Mouse (Mus musculus) embryonic facial prominence, embryonic 12.5 days (tissue): ENCODE measurements around the gene Nrsn2. TPM values are rescaled to one million over a fixed set of nuclear protein-coding genes. Genes with fewer than 3 reads are reported as not detected.

Source experiments
- ATAC-seq: fragments of 200-750 bp; cut with Nextera tagmentation; 2 replicates; pipeline ENCODE4 v1.8.0; 2017; ENCODE audit not compliant: insufficient number of reproducible peaks, insufficient read depth, low FRiP score, low TSS enrichment
- H3K27ac ChIP-seq: fragments of 300-500 bp; sonication (generic); 2 replicates; pipeline ENCODE4 v1.5.1; 2016; ENCODE audit warnings: mild to moderate bottlenecking
- H3K27me3 ChIP-seq: fragments of 300-500 bp; sonication (generic); 2 replicates; pipeline ENCODE4 v1.6.1; 2016; ENCODE audit warnings: mild to moderate bottlenecking, moderate library complexity
- H3K36me3 ChIP-seq: fragments of 300-500 bp; sonication (generic); 2 replicates; pipeline ENCODE4 v1.6.1; 2016; ENCODE audit warnings: mild to moderate bottlenecking
- H3K4me1 ChIP-seq: fragments of 300-500 bp; sonication (generic); 2 replicates; pipeline ENCODE4 v1.6.1; 2016
- H3K4me2 ChIP-seq: fragments of 300-500 bp; sonication (generic); replicated peaks from 2 replicates; pipeline ENCODE4 v1.6.1; 2016; ENCODE audit warnings: mild to moderate bottlenecking, moderate library complexity
- H3K4me3 ChIP-seq: fragments of 300-500 bp; sonication (generic); 2 replicates; pipeline ENCODE4 v1.5.1; 2016; ENCODE audit warnings: mild to moderate bottlenecking
- H3K9ac ChIP-seq: fragments of 300-500 bp; sonication (generic); 2 replicates; pipeline ENCODE4 v1.6.1; 2016; ENCODE audit warnings: mild to moderate bottlenecking, moderate library complexity
- H3K9me3 ChIP-seq: fragments of 300-500 bp; sonication (generic); 2 replicates; pipeline ENCODE4 v1.6.1; 2016; ENCODE audit warnings: mild to moderate bottlenecking, moderate library complexity
- WGBS: fragments of 180-500 bp; shearing (Covaris S2); methylation state at CpG from one replicate; pipeline ENCODE4 v1.1.7; 2016; 5-methylcytosine and 5-hydroxymethylcytosine counted together
- polyA plus RNA-seq: library from polyadenylated mRNA; unstranded; fragments of >200 nt; fragmentation: Nextera tagmentation; extraction: Ambion mirVana; gene quantifications from 2 replicates; pipeline ENCODE4 v1.2.1, GENCODE M21; 2016

The Nrsn2 gene
- polyA plus RNA-seq, 1 experiment from 2014 or later: 4.3 TPM

DNA sequence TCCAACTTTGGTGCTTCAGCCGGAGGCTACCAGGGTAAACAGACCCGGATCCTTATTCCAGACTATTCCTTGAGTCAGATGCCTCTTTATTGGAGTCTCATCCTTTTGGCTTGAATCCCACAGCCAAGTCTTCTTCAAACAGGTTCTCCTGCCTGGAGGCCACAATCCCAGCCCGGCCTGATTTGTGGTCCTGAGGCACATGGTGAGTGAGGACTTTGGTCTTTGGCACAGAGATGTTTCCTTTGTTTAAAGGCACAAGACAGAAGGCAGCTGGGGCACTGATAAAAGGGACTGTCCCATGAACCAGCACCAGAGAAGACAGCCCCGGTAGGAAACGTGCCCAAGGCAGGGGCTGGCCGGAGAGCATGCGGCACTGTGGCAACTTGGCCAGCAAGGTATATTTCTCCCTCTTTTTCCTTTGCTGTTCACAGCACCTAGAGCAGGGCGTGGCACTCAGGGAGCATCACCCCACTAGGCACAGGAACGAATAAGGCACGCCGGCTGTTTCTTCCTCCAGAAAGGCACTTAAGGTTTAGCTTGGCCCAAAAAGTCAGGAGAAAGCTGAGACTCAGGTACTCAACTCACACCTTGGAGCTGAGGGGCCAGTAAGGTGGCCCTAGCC, 38.7 kb downstream of the Nrsn2 start:
- Histone ChIP-seq H3K4me1 (no peaks in the 10 kb centered on the region; the same call in 1 of the 2 replicates), H3K9me3 (no peaks in the 10 kb centered on the region), H3K27me3 (peaks cover 5% of the 10 kb centered on the region; the same call in 1 of the 2 replicates), H3K4me3 (no peak overlapping the region), H3K36me3 (no peaks in the 10 kb centered on the region), H3K27ac (no peak overlapping the region), H3K4me2 (no peak overlapping the region), H3K9ac (no peak overlapping the region)
- ATAC-seq: no peak
- WGBS: 83% methylated on average over 11 of the region's 11 CpGs

GRCm38 (mm10) chr2:152336856-152337255, 39.6 kb downstream of the Nrsn2 start:
- Histone ChIP-seq H3K4me1 (no peaks in the 10 kb centered on the region; the same call in 1 of the 2 replicates), H3K9me3 (no peaks in the 10 kb centered on the region), H3K4me3 (no peak overlapping the region), H3K27me3 (no peaks in the 10 kb centered on the region; the same call in 1 of the 2 replicates), H3K9ac (no peak overlapping the region), H3K36me3 (no peaks in the 10 kb centered on the region), H3K4me2 (no peak overlapping the region), H3K27ac (no peak overlapping the region)
- ATAC-seq: no peak
- 89% methylated on average over 1 of the region's 1 CpGs for WGBS

DNA sequence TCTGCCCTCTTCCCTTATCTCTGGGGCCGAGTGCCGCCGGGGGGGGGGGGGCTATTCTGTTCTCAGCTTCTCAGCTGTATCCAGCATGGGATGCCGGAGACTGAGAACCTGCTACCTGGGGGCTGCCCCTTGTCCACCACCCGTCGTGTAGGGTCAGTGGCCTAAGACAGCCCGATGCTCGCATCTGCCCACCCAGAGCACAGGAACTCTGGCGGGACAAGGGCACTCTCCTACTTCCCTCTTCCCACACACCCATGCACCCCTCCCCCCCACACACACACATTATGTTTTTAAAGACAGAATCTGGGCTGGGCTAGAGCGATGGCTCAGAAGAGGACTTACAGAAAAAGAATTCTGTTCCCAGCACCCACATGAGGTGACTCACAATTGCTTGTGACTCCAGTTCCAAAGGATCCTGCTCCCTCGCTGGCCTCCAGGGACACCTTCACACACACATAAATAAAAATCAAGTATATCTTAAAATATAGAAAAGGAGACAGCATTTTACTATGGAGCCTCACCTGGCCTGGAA, 41.1 kb downstream of the Nrsn2 start:
- peaks cover 12% of the 10 kb centered on the region for H3K4me1 ChIP-seq
- WGBS: 51% methylated on average over 11 of the region's 11 CpGs
- H3K36me3 ChIP-seq: 0 out of 2 replicates have a peak, but pooled peaks cover under 1% of the 10 kb centered on the region
- no peak overlapping the region for H3K9ac ChIP-seq
- no peak for ATAC-seq
- H3K27me3 ChIP-seq: no peaks in the 10 kb centered on the region; the same call in 1 of the 2 replicates
- H3K4me3 ChIP-seq: no peak overlapping the region
- no peak overlapping the region for H3K27ac ChIP-seq
- H3K9me3 ChIP-seq: no peaks in the 10 kb centered on the region
- H3K4me2 ChIP-seq: no peak overlapping the region

- no peak overlapping the region for H3K4me3 ChIP-seq
- peaks cover 18% of the 10 kb centered on the region for H3K36me3 ChIP-seq
- no peak overlapping the region for H3K27ac ChIP-seq
- H3K9ac ChIP-seq: no peak overlapping the region
- H3K9me3 ChIP-seq: no peaks in the 10 kb centered on the region
- H3K4me2 ChIP-seq: no peak overlapping the region
- no peaks in the 10 kb centered on the region; the same call in 1 of the 2 replicates for H3K27me3 ChIP-seq
- 78% methylated on average over 4 of the region's 4 CpGs for WGBS
- peaks cover 18% of the 10 kb centered on the region for H3K4me1 ChIP-seq
- no peak for ATAC-seq
Measured at GRCm38 (mm10) chr2:152333345-152334006, 43.0 kb downstream of the Nrsn2 start.

DNA sequence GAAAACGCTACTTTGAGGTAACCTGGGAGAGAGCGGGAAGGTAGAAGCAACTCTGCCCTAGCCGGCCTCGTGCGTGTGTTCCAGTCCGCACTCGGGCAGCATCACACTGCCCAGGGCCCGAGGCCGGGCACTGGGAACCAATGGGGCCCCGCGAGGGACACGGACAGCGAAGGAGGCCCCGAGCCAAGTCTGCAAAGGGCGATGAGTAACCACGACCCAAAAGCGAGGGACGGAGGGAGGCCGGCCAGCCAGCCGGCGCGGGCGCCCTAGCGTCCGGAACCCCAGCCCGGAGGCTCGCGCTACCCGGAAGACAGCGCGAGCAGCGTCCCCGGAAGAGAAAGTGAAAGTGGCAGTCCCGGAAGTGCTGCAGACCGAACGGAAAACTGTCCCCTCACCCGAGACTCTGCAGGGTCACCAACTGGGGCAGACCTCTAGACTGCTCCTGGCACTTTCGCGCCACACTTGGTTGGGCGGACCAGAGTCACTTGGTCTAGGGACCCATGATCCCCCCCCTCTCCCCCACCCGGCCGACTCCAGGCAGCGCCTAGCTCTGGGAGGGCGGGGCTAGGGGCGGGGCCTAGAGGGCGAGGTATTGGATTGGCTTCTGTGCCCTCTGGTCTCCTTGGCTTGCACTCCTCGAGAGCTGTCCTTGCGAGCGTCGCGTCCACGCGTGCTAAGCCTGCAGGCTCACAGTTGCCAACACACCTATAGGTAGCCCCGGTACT, 44.2 kb downstream of the Nrsn2 start, which contains the start of gene Rbck1:
Gene Rbck1 (minus strand): TSS at position 553 of the 725 bp plus-strand sequence.
- WGBS: under 1% methylated on average over 54 of the region's 54 CpGs
- Histone ChIP-seq H3K4me3 (peak within 1 kb of the TSS; percentile 87), H3K27me3 (no peaks in the 10 kb centered on the region; the same call in 1 of the 2 replicates)

DNA sequence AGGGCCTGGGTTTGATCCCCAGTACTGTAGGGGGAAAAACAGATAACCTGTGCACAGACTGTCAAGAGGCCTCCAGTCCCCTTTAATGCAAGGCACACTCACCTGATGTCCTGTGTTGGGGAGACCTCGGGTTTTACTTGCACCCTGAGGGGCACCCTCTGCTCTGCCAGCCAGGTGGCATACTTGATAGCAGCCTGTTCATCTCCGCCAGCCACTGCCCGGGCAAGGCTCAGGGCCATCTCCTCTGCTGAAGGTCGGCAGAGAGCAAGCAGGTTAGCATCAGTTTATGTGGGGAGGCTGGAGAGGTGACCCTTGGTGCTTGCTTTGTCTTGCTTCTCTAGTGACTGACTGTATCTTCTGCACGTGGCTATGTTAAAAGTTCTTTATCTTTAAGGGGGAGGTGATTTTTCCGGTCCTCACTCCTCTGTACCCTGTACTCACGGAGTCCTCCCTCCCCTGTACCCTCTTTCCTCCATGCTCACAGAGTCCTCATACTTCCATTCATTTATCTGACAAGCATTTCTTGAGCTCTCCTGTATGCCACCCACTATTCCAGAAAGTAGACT, 45.5 kb downstream of the Nrsn2 start:
- Histone ChIP-seq H3K9me3 (no peaks in the 10 kb centered on the region), H3K27me3 (no peaks in the 10 kb centered on the region; the same call in 1 of the 2 replicates), H3K9ac (0 out of 2 replicates have a peak overlapping the region, but pooled peaks have one; percentile 84), H3K4me1 (peaks cover 18% of the 10 kb centered on the region), H3K4me3 (peak overlapping the region; percentile 87), H3K36me3 (peaks cover 39% of the 10 kb centered on the region), H3K27ac (no peak overlapping the region), H3K4me2 (peak overlapping the region; percentile 83)
- whole genome bisulfite sequencing: 68% methylated on average over 7 of the region's 7 CpGs
- no peak for ATAC-seq

More for the DNA sequence above, 44.2 kb downstream of the Nrsn2 start, which contains the start of gene Rbck1:
- H3K9me3 ChIP-seq: no peaks in the 10 kb centered on the region
- peak within 1 kb of the TSS; percentile 83 for H3K4me2 ChIP-seq
- H3K9ac ChIP-seq: peak within 1 kb of the TSS; percentile 84
- peaks cover 18% of the 10 kb centered on the region for H3K4me1 ChIP-seq
- H3K27ac ChIP-seq: peak within 1 kb of the TSS; percentile 85
- peaks cover 25% of the 10 kb centered on the region for H3K36me3 ChIP-seq
- peak; percentile 93 for ATAC-seq

GRCm38 (mm10) chr2:152327980-152328379, 48.5 kb downstream of the Nrsn2 start:
- Histone ChIP-seq H3K9ac (no peak overlapping the region), H3K27ac (no peak overlapping the region), H3K4me2 (no peak overlapping the region), H3K4me1 (peaks cover 18% of the 10 kb centered on the region), H3K9me3 (no peaks in the 10 kb centered on the region), H3K27me3 (no peaks in the 10 kb centered on the region), H3K4me3 (no peak overlapping the region), H3K36me3 (peaks cover 66% of the 10 kb centered on the region)
- no peak for ATAC-seq
- WGBS: 60% methylated on average over 5 of the region's 5 CpGs

GRCm38 (mm10) chr2:152326654-152327053, 49.8 kb downstream of the Nrsn2 start:
- 84% methylated on average over 8 of the region's 8 CpGs for WGBS
- Histone ChIP-seq H3K4me2 (no peak overlapping the region), H3K4me3 (no peak overlapping the region), H3K4me1 (peaks cover 18% of the 10 kb centered on the region), H3K36me3 (peaks cover 80% of the 10 kb centered on the region), H3K9me3 (no peaks in the 10 kb centered on the region), H3K27ac (no peak overlapping the region), H3K9ac (no peak overlapping the region), H3K27me3 (no peaks in the 10 kb centered on the region)
- ATAC-seq: no peak

- ATAC-seq: no peak
- 91% methylated on average over 13 of the region's 13 CpGs for WGBS
Measured at GRCm38 (mm10) chr2:152326157-152326556, 50.3 kb downstream of the Nrsn2 start.

GRCm38 (mm10) chr2:152324842-152325241, 51.6 kb downstream of the Nrsn2 start:
- 0 out of 2 replicates have a peak, but pooled peaks cover 2% of the 10 kb centered on the region for H3K4me1 ChIP-seq
- H3K27ac ChIP-seq: no peak overlapping the region
- no peaks in the 10 kb centered on the region for H3K27me3 ChIP-seq
- no peak for ATAC-seq
- H3K9me3 ChIP-seq: no peaks in the 10 kb centered on the region
- no peak overlapping the region for H3K9ac ChIP-seq
- peaks cover 88% of the 10 kb centered on the region for H3K36me3 ChIP-seq
- H3K4me3 ChIP-seq: no peak overlapping the region
- 87% methylated on average over 3 of the region's 3 CpGs for WGBS
- no peak overlapping the region for H3K4me2 ChIP-seq

More at GRCm38 (mm10) chr2:152326157-152326556, 50.3 kb downstream of the Nrsn2 start:
- Histone ChIP-seq H3K9ac (no peak overlapping the region), H3K4me1 (peaks cover 14% of the 10 kb centered on the region), H3K27ac (no peak overlapping the region), H3K27me3 (no peaks in the 10 kb centered on the region), H3K4me2 (no peak overlapping the region), H3K4me3 (no peak overlapping the region), H3K36me3 (peaks cover 85% of the 10 kb centered on the region), H3K9me3 (no peaks in the 10 kb centered on the region)

- no peak overlapping the region for H3K4me2 ChIP-seq
- no peaks in the 10 kb centered on the region for H3K27me3 ChIP-seq
- H3K36me3 ChIP-seq: peaks cover 88% of the 10 kb centered on the region
- no peak overlapping the region for H3K9ac ChIP-seq
- ATAC-seq: no peak
- 93% methylated on average over 14 of the region's 14 CpGs for WGBS
- no peak overlapping the region for H3K4me3 ChIP-seq
- no peaks in the 10 kb centered on the region for H3K4me1 ChIP-seq
- H3K27ac ChIP-seq: no peak overlapping the region
- no peaks in the 10 kb centered on the region for H3K9me3 ChIP-seq
Measured at GRCm38 (mm10) chr2:152323971-152324370, 52.5 kb downstream of the Nrsn2 start.
